Mouse (Mus musculus) heart, postnatal 14 days (tissue): ENCODE data around the gene Nox1. TPM values are rescaled to one million over a fixed set of nuclear protein-coding genes. Genes with fewer than 3 reads are reported as not detected.

Source experiments
- DNase-seq, 2 experiments: peaks; one replicate each; pipeline ENCODE4 v3.0.0; 2021 to 2022
- intact Hi-C: fragments of 180-260 bp; cut with DNase I; formaldehyde crosslinking; loops from one replicate; pipeline ENCODE4 v1.15.1; 2025
- microRNA-seq, 2 experiments: library from miRNA; unstranded; fragments of <30 nt; microRNA quantifications; one replicate each; pipeline ENCODE4 v1.2.0; 2021 to 2022
- total RNA-seq, 2 experiments: library from RNA; stranded (reverse); gene quantifications; 2 replicates each; pipeline ENCODE4 v1.2.3; 2021

The Nox1 gene
- total RNA-seq, 2 experiments from 2014 or later = not detected

DNA sequence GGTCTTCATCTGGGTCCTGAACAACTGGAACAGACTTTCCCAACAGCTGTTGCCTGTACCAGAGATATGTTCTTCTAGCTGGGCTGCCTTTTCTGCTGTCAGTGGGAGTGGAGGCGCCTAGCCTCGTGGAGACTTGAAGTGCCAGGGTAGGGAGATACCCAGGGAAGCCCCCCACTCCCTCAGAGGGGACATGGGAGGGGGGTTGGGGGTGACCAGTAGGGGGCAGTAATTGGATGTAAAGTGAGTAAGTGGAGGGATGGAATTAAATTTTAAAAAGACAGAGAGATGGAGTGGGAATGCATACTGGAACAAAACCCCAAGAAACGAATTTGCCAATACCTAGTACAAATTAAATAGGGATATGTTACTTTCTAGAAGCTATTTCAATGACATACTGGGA is 87.9 kb downstream of the Nox1 start:
- intact Hi-C loops = loop anchor here (5.0 kb wide), 1 partner anchor 183 kb away; no protein-coding TSS in a partner anchor
- no peak for DNase-seq

DNA sequence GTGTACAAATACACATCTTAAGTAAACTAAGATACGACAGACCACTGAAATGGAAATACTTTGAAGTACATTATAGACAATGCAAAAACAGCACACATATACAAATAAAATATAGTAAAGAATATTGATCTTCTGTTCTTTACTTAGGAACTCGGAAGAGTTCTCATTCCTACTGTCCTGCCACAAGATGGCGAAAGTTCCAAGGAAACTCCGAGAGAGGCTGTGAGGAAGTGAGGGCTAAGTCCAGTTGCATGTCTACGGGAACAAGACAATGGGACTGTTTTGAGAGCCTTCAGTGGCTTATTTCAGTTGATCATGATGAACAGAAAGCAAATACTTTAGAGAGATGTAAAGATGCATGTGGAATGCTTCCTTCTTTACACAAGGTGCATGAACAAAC is 89.5 kb downstream of the Nox1 start:
- intact Hi-C loops = loop anchor here (5.0 kb wide), 1 partner anchor 185 kb away; no protein-coding TSS in a partner anchor
- peak; percentile 3 to 25 for DNase-seq

DNA sequence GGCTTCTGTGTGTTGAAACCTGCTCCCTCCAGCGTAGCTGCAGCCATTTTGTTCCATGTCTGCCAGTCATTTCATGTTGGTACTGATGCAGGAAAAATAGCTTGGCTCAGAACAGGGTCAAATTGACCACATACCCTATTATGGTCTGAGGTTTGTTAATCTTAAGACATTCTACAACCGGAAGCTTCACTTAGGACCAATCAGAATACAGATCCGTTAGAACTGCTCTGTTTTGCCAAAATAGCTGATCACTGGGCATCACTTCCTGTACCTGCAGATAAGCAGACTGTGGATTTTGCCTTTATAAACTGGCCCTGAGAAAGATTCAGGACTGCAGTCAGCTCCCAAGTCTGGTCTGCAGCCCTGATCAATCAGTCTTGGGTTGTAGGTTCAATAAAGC is 93.2 kb downstream of the Nox1 start:
- DNase-seq = no peak
- intact Hi-C loops = no loop called here

DNA sequence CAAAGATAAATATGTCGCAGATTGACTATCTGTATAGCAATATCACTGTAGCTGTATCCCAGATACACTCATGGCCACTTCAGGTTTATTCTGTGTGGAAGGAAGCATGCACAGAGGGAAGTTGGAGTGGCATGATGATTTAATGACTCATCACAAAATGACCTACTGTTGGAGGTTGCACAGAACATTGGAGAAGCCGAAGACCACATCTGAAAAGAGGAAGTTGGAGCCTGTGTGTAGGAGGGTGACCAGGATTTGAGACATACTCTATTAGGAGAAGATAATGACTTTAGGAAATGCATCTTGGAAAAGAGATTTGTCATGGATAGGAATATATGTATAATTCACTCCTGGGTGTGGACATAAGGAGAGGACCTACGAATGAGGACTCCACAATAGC is 105.3 kb downstream of the Nox1 start:
- no peak for DNase-seq
- intact Hi-C loops = no loop called here

DNA sequence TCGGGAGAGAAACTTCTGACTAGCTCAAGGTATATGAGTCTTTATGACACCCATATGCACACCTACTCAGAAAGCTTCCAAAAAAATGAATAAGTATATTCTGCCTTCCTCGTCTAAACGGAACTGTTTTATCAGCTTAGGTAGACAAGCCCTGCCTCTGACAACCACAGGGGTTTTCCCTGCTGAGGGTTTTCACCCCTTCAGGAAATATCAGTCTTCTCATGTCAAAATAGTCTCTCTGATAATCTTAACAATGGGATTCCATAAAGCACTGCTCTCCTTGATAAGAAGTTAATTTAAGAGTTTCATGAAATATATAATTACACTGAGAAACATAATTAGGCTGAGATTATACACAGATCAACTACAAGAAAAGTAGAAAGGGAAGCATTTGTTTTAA is 110.0 kb downstream of the Nox1 start:
- intact Hi-C loops = no loop called here
- no peak for DNase-seq

DNA sequence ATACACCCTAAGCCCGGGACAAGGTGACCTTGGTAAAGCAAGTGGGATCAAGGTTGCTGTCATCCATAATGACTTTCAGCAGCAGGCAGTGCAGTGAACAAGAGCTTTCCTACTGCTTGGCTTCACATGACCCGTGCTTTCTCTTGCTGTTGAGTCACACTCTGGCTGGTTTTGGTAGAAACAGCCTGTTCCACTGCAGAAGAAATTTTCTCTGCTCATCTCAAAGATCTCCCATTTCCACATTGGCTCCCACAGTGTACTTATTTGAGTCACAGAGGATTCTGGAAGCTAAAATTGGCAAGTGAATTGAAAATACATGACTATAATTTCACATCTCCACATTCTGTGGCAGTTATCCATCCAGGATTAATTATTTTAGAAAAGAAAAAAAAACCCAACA is 119.1 kb downstream of the Nox1 start:
- intact Hi-C loops = no loop called here
- no peak for DNase-seq

DNA sequence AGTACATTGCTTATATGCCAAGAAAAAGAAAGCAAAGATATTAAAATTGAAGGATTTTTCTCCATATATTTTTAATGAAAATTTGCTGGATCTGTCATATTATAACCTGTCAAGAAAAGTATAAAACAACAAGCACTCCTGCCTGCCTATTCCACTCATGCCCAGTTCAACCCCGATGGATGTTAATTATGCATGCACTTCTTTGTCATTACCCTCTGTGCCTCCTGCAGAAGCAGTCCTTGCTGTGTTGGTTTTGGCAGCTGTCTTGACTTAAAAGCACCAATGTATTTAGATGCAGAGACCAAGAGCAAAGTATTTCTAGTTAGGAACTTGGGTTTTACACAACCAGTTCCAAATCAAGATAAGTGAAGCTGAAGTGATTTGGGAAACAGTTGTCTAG is 136.3 kb downstream of the Nox1 start:
- no peak for DNase-seq
- intact Hi-C loops = no loop called here

DNA sequence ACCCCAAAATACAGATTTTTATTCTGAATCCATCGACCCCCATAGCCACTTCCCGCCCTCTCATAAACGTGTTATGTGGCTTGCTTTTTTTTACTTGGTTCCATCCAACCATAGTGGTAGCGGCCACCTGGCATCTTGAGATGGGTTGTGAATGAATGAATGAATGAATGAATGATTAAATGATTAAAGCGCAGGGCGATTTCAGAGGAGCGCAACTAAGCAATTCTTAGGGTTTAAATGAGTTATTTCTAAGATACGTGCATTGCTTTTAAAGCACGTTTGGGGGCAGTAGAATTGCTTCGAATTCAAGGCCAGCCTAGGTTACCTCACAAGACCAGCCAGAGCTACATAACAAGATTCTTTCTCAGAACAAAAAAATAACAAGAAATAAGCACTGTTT is 162.0 kb downstream of the Nox1 start:
- no peak for DNase-seq
- intact Hi-C loops = loop anchor here (10.0 kb wide), 1 partner anchor 255 kb away; no protein-coding TSS in a partner anchor

DNA sequence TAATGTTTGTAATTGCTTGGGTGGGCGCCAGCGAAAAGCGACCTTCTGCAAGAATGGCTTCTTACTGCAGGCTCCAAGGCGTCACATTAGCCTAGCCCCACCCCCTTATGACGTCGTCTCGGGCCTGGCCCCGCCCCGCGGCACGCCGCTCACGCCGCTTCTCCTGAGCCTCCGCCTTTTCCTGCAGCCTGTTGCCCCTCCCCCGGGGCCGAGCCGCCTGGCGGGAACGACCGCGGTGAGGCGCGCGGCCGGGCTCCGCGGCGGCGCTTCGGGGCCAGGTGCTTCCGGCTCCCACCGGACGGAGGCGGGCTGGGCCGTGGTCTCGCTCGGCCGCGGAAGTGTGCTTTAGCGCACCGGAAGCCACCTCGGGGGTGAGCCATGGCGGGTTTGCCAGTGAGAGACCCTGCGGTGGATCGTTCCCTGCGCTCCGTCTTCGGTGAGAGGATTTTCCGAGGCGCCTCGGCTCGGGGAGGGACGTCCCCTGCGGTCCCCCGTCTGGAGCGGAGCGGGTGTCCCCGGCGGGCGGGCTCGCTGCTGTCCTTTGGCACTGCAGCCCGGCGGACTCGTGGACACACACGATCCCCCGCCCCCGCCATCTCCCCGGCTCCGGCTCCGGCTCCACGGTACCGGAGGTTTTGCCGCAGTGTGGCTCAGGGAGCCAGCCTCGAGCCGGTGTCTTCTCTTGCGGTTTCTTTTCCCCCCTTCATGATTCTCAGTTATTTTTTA is 162.6 kb downstream of the Nox1 start, which contains the start of gene Cstf2:
Gene Cstf2, plus strand, starts transcription at position 201 of the 726 bp plus-strand sequence.
- peak; percentile 92 to 95 for DNase-seq
- intact Hi-C loops = no loop called here

DNA sequence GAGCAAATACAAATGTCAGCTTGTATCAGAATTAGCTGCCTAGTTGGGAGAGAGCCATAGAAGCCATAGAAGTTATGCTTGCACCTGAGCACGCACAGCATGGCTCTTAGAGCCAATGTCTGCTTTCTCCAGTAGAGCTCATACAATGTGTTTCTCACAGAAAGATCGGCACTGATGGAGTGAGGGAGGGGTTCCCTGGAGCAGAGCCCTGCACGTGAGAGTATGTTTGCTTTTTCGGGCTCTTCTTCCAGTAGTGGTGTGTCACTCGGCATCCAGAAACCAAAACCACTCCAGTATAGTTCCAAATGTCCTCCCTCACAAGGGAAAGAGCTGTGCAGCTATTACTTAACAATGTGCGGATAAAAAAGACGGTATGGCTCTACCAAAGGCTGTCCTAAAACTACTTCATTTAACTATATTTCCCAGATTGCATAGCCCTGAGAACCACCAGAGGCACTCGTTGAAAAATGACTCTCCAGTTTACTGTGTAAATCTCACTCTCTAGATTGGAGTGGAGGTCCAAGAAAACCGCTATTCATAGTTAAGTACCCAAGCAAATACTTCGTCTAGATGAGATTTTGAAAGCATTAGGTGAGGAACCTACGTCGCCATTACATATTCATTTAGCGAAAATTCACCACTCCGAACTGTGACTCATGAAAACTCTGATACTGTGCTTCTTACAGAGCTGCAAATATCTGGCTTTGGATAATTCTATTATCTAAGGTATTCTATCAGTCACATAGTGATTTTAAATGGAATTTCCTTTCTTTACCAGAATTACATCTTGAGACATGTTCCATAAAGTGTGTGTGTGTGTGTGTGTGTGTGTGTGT is 163.5 kb downstream of the Nox1 start:
- DNase-seq = no peak
- intact Hi-C loops = no loop called here

DNA sequence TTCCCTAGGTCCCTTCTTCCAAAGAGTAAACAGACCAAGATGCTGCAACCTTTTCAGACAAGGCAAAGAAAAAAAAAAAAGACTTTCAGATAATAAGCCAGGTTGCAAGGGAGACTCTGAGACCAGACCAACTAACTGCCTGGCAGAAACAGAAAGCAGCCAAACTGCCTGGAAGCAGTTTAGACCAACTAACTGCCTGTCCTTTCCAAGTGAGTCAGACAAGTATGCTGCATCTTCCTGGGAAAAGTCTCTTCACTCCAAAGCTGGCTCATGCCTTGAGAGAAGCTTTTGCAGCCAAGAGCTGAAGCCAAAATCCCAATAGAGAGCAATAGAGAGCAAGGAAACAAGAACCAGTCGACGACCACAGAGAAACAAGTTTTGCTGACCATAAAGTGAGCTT is 164.9 kb downstream of the Nox1 start:
- intact Hi-C loops = no loop called here
- DNase-seq = no peak

DNA sequence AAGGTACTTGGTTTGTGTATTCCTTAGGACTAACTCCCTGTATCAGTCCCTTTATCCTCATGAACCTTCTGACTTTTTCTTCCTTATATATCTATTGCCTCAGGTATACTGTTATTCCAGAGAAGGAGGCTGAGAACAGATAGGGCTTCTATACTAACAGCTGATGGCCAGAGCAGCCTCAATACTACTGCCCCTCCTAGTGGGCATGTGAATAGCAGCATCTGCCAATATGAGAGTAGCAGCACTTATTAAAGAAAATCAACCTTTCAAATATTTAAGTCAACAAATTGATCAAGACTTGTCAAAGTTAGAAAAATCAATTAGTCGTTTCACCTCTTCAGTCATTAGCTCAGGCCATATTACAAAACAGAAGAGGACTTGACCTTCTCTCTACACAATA is 172.8 kb downstream of the Nox1 start:
- intact Hi-C loops = no loop called here
- DNase-seq = no peak

Small RNA genes within 50 kb of the gene (microRNA-seq; reads per million reads assigned to microRNA genes)
- 0 to 0.54 reads per million in 2 experiments for gene Mir3112

Other genes with a start within 250 kb of the Nox1 start
- gene Sytl4, start 240.1 kb downstream of the Nox1 start, total RNA-seq = 1 to 10 TPM; 1.9 to 2.5 TPM
- gene Cstf2, start 162.8 kb downstream of the Nox1 start, total RNA-seq = 10 to 100 TPM; 14.1 to 16.1 TPM
- 1 to 10 TPM; 1.1 TPM for gene Xkrx, start 59.9 kb downstream of the Nox1 start, total RNA-seq
- not detected for gene Arl13a, start 34.5 kb downstream of the Nox1 start, total RNA-seq
- 10 to 100 TPM; 37.4 to 55.0 TPM for gene Trmt2b, start 55.0 kb upstream of the Nox1 start, total RNA-seq
- gene Tmem35a, start 73.3 kb upstream of the Nox1 start, total RNA-seq = 10 to 100 TPM in 1 of 2 experiments, 1 to 10 TPM in 1; 9.2 to 11.9 TPM
- 1 to 10 TPM; 1.2 to 1.5 TPM for gene Cenpi, start 86.1 kb upstream of the Nox1 start, total RNA-seq
- gene Drp2, start 182.6 kb upstream of the Nox1 start, total RNA-seq = under 1 TPM; 0.29 to 0.93 TPM